Mouse (Mus musculus): ENCODE measurements around the gene Myo1h.

The Myo1h gene

DNA sequence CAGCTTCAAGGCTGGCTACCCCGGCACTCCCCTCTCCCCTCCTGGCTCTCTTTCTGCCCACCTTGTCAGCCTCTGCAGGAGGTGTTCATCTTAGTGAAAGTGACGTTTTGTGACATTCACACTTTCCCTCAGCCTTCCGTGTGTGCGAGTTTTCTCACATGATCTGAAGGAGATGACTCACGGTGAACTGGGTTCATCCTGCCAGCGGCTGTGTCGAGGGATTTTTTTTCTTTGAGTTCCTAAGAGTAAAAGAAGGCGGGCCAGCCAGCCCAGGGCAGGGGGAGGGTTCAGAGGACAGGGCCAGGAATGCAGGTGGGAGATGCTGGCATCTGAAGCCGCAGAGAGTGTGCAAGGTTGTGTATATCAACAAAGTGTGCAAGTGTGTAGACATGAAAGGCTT, 104.2 kb downstream of the Myo1h start:
- peak in 1 of 2 experiments; percentile 18 for DNase-seq (ENCODE audit: low spot score in 2 of 2)

DNA sequence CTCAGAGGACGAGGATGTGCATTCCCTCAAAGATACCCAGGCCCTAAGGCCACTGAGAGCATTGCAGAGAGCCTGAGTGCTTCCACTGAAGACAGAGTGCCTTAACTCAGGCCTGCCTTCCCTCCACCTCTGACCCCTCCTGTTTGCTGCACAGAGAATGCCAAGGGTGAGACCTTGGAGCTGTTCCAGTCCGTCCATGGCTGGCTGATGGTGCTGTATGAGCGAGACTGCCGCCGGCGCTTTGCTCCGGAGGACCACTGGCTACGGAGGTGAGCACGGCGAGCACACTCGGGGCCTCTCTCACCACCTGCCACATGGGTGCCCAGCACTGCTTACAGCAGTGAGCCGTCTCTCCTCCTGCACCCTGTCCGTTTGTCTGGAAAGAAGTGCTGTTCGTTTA, 117.6 kb downstream of the Myo1h start:
- DNase-seq (ENCODE audit: low spot score in 2 of 2): no peak

DNA sequence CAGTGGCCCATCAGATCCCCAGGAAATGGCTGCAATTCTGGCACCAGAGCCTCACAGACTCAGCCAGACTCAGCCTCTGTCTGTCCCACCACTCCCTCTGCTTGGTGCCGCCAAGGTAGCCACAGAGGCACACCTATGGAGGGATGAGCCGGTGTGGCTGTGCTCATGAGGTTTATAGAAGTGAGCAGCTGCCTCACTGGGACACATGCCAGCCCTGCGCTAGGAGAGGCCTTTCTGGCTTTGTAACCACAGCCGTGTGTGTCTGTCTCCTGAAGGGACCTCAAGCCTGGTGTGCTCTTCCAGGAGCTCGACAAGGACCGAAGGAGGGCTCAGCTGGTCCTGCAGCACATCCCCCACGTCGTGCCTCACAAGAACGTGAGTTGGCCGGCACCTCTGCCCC, 118.3 kb downstream of the Myo1h start:
- DNase-seq (ENCODE audit: low spot score in 2 of 2): no peak

DNA sequence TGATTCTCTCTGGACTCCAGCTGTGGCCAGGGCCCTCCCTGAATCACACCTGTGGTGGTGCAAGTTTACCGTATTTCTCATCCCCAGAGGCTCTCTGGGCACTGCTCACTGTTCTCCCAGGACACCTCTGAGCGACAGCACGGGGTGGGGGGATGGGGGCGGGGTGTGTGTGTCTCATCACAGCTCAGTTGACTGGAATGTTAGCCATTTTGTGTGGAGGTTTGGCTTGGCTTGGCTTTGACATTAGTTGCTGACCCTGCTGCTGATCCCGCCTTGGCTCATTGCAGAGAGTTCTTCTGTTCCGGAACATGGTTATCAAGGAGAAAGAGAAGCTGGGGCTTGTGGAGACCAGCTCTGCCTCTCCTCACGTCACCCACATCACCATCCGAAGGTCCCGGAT, 118.8 kb downstream of the Myo1h start:
- DNase-seq (ENCODE audit: low spot score in 2 of 2): no peak

DNA sequence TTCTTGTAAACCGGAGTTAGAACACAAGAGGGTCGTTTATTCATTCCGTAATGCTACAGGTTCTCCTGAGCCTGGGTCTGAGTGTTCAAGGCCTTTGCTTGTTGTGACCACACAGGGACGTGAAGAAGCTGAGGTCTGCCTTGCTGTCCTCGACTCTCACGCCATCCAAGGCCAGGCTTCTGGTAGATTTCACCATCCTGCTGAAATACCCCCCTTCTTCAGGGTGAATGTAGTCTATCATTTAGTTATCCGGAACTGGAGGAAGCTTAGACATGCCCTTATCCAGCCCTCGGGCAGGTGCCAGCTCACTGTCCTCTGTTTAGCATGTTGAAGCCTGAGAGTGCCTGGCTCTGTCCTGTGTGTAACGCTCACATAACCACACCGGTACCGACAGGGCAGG, 119.9 kb downstream of the Myo1h start:
- DNase-seq (ENCODE audit: low spot score in 2 of 2): no peak

DNA sequence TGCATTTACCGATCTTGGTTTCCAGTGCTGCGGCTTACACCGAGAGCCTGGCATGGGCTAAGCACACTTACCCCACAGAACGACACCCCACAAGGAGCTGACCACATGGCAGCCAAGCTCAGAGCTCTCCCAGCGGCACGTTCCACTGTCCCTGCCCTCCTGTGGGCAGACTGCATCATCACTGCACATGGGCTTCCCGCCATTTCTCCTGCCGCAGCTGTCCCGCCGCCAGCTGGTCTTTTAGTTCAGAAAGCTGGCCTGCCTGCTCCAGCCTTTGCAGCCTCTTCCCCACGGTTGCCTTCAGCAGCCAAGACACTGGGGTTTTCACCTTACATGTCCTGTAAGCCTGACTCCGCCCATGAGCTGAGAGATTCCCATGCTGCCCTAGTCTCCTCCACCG, 121.5 kb downstream of the Myo1h start:
- DNase-seq (ENCODE audit: low spot score in 2 of 2): no peak

DNA sequence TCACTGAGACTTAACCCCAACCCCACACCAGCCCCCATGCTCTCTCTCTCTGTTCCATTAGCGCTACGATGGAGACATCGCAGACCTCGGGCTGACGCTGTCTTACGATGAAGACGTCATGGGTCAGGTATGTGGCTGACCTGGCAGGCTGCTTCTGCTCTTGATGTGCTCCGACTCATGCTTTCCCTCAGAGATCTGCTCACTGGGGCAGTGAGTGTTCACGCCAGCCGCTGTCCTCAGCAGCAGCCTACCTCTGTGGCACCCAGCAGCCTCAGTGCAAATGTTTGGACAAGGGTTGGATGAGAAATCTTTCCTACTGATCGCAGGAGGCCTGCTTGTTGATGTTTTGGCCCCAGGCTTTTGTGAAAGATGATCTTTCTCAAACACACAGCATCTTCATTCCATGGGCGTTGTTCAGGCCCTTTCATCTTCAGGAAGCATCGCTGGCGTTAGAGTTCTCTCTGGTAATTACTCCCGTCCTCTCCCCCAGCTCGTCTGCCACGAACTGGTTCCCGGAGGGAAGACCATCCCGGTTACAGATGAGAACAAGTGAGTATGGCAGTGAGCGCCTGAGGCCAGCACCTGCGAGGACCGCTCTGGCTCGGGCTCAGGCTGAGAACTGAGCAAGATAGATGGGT, 123.5 kb downstream of the Myo1h start:
- no peak for DNase-seq (ENCODE audit: low spot score in 2 of 2)

DNA sequence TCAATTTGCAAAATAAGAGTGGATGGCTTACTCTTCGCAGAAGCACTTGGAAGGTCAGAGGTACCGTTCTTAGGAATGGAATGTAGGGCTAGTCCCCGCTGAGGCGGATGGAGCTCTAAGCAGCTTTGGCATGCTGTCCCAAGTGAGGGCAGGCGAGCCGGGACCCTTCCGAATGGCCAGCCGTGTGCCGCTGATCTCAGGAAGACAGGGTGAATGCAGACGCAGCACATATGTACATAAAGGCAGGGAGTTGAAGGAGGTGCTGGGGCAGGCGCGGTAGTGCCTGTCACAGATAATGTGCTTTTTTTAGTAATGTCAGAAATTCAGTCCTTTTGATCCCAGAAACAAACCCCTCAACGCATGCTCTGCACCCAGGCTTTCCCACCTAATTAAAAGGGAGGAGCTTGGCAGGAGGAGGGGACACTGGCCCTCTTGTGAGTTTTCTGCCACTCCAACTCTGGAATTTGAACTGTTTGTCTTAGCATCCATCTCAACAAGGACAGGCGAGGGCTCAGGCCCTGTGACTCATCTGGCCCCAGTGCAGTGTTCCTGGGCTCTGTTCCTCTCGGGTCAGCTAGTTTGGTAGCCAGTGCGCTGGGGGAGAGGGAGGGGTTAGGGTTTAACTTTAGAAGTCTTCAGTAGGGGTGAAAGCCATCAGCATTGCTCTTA, 124.2 kb downstream of the Myo1h start:
- no peak for DNase-seq (ENCODE audit: low spot score in 2 of 2)

Data from frontal cortex, postnatal 36 days (tissue).